Mouse (Mus musculus) midbrain, embryonic 14.5 days (tissue): ENCODE data around the gene Adra2b. TPM values are rescaled to one million over a fixed set of nuclear protein-coding genes. Genes with fewer than 3 reads are reported as not detected.

ENCODE experiments used
- ATAC-seq: fragments of 200-750 bp; cut with Nextera tagmentation; 2 replicates; pipeline ENCODE4 v1.8.0; 2017; ENCODE audit warnings: moderate number of reproducible peaks, moderate library complexity; ENCODE audit not compliant: low FRiP score, low TSS enrichment
- DNase-seq: peaks from one replicate; pipeline ENCODE4 v3.0.0-alpha.2; 2015
- H3K27ac ChIP-seq: fragments of 300-500 bp; sonication (generic); replicated peaks from 2 replicates; pipeline ENCODE4 v1.5.1; 2014; ENCODE audit warnings: mild to moderate bottlenecking, low read depth, low read length, moderate library complexity
- H3K27me3 ChIP-seq: fragments of 300-500 bp; sonication (generic); 2 replicates; pipeline ENCODE4 v1.6.1; 2014; ENCODE audit warnings: low read length, control low read depth, mixed read lengths; ENCODE audit not compliant: control insufficient read depth, insufficient read depth
- H3K36me3 ChIP-seq: fragments of 300-500 bp; sonication (generic); 2 replicates; pipeline ENCODE4 v1.6.1; 2014; ENCODE audit warnings: low read length, control low read depth; ENCODE audit not compliant: control insufficient read depth, insufficient read depth
- H3K4me1 ChIP-seq: fragments of 300-500 bp; sonication (generic); 2 replicates; pipeline ENCODE4 v1.6.1; 2014; ENCODE audit warnings: mild to moderate bottlenecking, antibody characterized with exemption, low read length, control low read depth; ENCODE audit not compliant: control insufficient read depth, insufficient read depth
- H3K4me2 ChIP-seq: fragments of 300-500 bp; sonication (generic); 2 replicates; pipeline ENCODE4 v1.6.1; 2014; ENCODE audit warnings: mild to moderate bottlenecking, low read length, moderate library complexity
- H3K4me3 ChIP-seq: fragments of 300-500 bp; sonication (generic); replicated peaks from 2 replicates; pipeline ENCODE4 v1.5.1; 2014; ENCODE audit warnings: low read depth, low read length
- H3K9ac ChIP-seq: fragments of 300-500 bp; sonication (generic); replicated peaks from 2 replicates; pipeline ENCODE4 v1.6.1; 2014; ENCODE audit warnings: mild to moderate bottlenecking, low read length, moderate library complexity
- H3K9me3 ChIP-seq: fragments of 300-500 bp; sonication (generic); 2 replicates; pipeline ENCODE4 v1.6.1; 2016; ENCODE audit warnings: low read length, control low read depth, mixed read lengths; ENCODE audit not compliant: control insufficient read depth
- WGBS: fragments of 180-500 bp; shearing (Covaris S2); extraction: QIAGEN DNeasy Blood & Tissue Kit; methylation state at CpG from one replicate; pipeline ENCODE4 v1.1.7; 2014; 5-methylcytosine and 5-hydroxymethylcytosine counted together
- polyA plus RNA-seq: library from polyadenylated mRNA; unstranded; fragments of >200 nt; fragmentation: Nextera tagmentation; extraction: Ambion mirVana; gene quantifications from 2 replicates; pipeline ENCODE4 v1.2.1, GENCODE M21; 2014

The Adra2b gene
- polyA plus RNA-seq, 1 experiment from 2014 or later: 0.08 TPM

- H3K4me1 ChIP-seq: no peaks in the 10 kb centered on the region
- H3K27me3 ChIP-seq: no peaks in the 10 kb centered on the region
- DNase-seq (no peak), ATAC-seq (no peak)
- WGBS: 61% methylated on average over 3 of the region's 3 CpGs
- no peaks in the 10 kb centered on the region for H3K36me3 ChIP-seq
- no peak overlapping the region for H3K9ac ChIP-seq
- no peak overlapping the region for H3K27ac ChIP-seq
- no peaks in the 10 kb centered on the region for H3K9me3 ChIP-seq
- no peak overlapping the region for H3K4me2 ChIP-seq
- H3K4me3 ChIP-seq: no peak overlapping the region
Observed at GRCm38 (mm10) chr2:127416706-127417105, 53.7 kb downstream of the Adra2b start.

Other genes starting within 250 kb of the Adra2b start
- 10.7 and 19.6 TPM in 2 replicates for gene Ncaph, start 229.3 kb upstream of the Adra2b start, polyA plus RNA-seq
- 5.6 and 6.4 TPM in 2 replicates for gene Itpripl1, start 219.8 kb upstream of the Adra2b start, polyA plus RNA-seq
- 1.2 and 1.3 TPM in 2 replicates for gene 1810024B03Rik, start 154.9 kb upstream of the Adra2b start, polyA plus RNA-seq
- 59.6 and 75.8 TPM in 2 replicates for gene Snrnp200, start 154.8 kb upstream of the Adra2b start, polyA plus RNA-seq
- gene Ciao1, start 115.4 kb upstream of the Adra2b start, polyA plus RNA-seq: 50.4 and 56.4 TPM in 2 replicates
- gene Tmem127, start 115.3 kb upstream of the Adra2b start, polyA plus RNA-seq: 35.0 and 35.4 TPM in 2 replicates
- 77.1 and 113 TPM in 2 replicates for gene Stard7, start 93.0 kb upstream of the Adra2b start, polyA plus RNA-seq
- 10.1 and 12.7 TPM in 2 replicates for gene Dusp2, start 27.0 kb upstream of the Adra2b start, polyA plus RNA-seq
- not detected in 2 replicates for gene Astl, start 24.6 kb upstream of the Adra2b start, polyA plus RNA-seq
- 0.08 TPM in 2 replicates for gene Gpat2, start 62.0 kb downstream of the Adra2b start, polyA plus RNA-seq
- gene Fahd2a, start 81.4 kb downstream of the Adra2b start, polyA plus RNA-seq: 37.0 and 42.8 TPM in 2 replicates
- gene Kcnip3, start 158.9 kb downstream of the Adra2b start, polyA plus RNA-seq: 10.7 and 13.1 TPM in 2 replicates
- not detected in 2 replicates for gene Prom2, start 178.3 kb downstream of the Adra2b start, polyA plus RNA-seq
- 6.2 and 10.2 TPM in 2 replicates for gene Zfp661, start 223.9 kb downstream of the Adra2b start, polyA plus RNA-seq
- gene Mrps5, start 224.0 kb downstream of the Adra2b start, polyA plus RNA-seq: 148 TPM in 2 replicates